Mouse (Mus musculus) heart, postnatal 14 days (tissue): Measurements from ENCODE around the gene Nt5c3. TPM values are rescaled to one million over a fixed set of nuclear protein-coding genes. Genes with fewer than 3 reads are reported as not detected.
"Not testable (repeated sequence)": the region's sequence is repeated elsewhere in the genome, so short reads cannot be mapped to it uniquely, and the experiment has no call there.

Source experiments
- DNase-seq, 2 experiments: peaks; one replicate each; pipeline ENCODE4 v3.0.0; 2021 to 2022
- intact Hi-C: fragments of 180-260 bp; cut with DNase I; formaldehyde crosslinking; loops from one replicate; pipeline ENCODE4 v1.15.1; 2025
- total RNA-seq, 2 experiments: library from RNA; stranded (reverse); gene quantifications; 2 replicates each; pipeline ENCODE4 v1.2.3; 2021

Gene Nt5c3
- total RNA-seq, 2 experiments from 2014 or later = 69.8 to 74.9 TPM

GRCm38 (mm10) chr6:56906121-56906846 lies 17.4 kb downstream of the Nt5c3 start:
- no peak for DNase-seq
- intact Hi-C loops = loop anchor here (5.0 kb wide), 2 partner anchors 34 to 54 kb away; no protein-coding TSS in a partner anchor

DNA sequence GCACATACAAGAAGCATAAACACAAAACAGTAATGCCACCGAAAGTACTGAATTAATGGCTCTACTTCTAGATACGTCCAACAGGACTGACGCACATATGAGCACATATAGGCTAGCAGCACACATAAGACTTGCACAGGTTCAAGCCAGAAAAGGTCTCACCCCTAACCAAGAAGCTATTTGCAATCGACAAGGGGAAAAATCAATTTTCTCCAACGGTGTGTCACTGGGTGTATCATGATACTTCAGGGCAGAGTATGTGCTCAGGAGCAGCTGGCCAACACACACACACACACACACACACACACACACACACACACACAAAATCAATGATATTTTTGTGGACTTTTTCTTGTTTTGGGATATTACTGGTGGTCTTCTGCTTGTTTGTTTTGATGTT lies 18.2 kb downstream of the Nt5c3 start:
- DNase-seq = no peak
- intact Hi-C loops = loop anchor here (5.0 kb wide), 2 partner anchors 33 to 53 kb away; no protein-coding TSS in a partner anchor

- DNase-seq = no peak
- intact Hi-C loops = loop anchor here (5.0 kb wide), 2 partner anchors 33 to 53 kb away; no protein-coding TSS in a partner anchor
These were observed 18.8 kb downstream of the Nt5c3 start for GRCm38 (mm10) chr6:56904982-56905381.

DNA sequence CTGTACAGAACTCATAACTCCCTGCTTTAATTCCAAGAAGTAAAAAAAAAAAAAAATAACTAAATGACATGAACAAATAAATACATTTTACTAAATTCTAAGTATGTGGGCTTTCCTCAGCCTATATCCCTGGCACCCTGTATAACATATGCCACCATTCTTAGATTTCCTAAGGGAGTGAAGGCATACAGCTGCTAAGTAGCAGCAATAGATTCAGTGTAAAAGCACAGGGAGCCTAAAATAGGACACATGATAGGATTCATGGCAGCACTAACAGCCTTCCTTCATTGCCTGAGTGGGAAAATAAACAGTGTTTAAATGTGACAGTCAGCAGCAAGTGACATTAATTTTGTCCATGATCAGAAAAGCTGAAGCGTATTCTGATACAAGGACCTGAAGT lies 19.4 kb downstream of the Nt5c3 start:
- no peak for DNase-seq

DNA sequence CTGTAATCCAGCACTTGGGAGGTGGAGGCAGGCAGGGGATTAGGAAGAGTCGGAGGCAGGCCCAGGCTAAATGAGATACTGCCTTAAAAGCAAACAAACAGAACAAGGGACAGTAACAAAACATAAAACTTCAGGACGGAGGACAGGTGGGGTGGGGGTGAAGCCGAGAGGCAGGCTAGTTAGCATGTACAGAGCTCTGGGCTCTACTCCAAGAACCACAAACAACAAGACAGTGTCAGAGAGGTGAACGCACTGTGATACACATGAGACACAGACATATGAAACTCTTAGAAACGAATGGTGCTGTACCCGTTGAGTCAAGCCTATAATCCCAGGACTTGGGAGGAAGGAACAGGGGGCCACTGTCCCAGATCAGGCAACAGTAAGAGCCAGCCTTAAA lies 19.9 kb downstream of the Nt5c3 start:
- intact Hi-C loops = no loop called here
- no peak for DNase-seq

More for the DNA sequence above, 19.4 kb downstream of the Nt5c3 start:
- intact Hi-C loops = no loop called here

DNA sequence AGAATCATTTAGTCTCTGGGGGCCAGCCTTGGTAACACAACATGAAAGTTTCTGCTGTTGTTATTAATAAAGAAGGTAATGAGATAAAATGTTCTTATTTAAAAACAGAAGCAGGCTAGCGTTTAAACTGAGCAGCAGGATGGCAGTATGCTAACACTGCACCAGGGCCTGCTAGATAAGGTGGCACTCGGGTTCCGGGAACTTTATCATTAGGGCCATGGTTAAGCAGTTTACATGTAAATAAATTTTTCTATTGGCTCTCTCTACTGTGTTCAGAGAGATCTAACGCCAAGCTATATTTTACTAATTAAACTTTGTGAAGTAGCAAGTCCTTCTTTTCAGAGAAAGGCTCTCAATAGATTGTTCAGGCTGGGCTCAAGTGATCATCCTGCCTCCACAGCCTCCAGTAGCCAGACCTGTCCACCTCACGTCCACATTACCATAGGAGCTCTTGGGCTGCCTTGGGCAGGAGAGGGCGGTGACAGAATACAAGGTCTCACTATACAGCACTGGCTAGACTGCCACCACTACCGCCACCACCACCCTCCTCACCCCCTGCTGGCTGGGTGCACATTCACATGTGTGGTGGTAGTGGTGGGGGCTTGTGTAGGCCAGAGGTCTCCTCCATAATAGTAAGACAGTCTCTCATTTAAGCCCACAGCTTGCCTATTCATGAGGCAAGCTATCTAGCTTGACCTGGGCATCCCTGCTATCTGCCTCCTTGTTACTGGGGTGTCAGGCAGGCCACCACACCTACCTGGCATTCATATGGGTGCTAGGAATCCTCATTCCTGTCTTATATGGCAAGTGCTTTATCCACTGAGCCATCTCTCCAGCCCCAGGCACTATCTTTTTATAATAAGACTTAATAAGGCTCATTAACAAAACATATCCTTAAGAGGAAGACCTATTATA lies 20.9 kb downstream of the Nt5c3 start:
- DNase-seq = no peak
- intact Hi-C loops = no loop called here

GRCm38 (mm10) chr6:56901824-56902386 lies 21.8 kb downstream of the Nt5c3 start:
- intact Hi-C loops = no loop called here

DNA sequence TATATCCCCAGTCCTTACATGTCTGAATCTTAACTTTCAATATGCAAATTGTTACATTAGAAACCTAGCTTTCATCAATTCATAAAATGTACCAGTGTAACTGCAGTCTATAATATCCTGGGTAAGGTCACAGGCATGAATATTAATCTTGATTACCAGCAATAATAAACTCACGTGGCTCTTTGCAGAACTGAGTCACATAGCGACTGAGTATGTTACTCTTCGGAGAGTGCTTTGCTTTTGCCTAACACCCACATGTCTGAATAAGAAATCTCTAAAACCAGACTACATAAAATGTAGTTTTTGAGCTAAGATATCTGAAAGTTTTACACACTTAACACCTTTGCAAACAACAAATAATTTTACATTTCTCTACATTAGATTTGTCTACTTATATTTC lies 22.4 kb downstream of the Nt5c3 start:
- intact Hi-C loops = no loop called here
- no peak for DNase-seq

More at GRCm38 (mm10) chr6:56901824-56902386, 21.8 kb downstream of the Nt5c3 start:
- peak; percentile 54 to 55 for DNase-seq

- DNase-seq = no peak
These were observed 24.1 kb downstream of the Nt5c3 start for GRCm38 (mm10) chr6:56899601-56900000.

DNA sequence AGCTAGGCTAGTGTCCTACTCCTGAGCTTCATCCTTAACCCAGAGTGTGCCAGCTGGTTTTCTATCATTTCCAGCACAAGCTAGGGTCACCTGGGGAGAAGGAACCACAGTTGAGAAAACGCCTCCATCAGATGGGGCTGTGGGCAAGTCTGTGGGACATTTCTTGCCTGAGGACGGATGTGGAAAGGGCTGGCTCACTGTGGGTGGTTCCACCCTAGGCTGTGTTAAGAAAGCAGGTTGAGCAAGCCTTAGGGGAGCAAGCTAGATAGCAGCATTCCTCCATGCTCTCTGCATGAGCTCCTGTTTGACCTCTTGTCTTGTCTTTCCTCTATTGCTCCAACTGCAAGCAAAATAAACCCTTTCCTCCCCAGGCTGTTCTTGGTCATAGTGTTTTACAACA lies 33.0 kb downstream of the Nt5c3 start:
- no peak for DNase-seq

More at GRCm38 (mm10) chr6:56899601-56900000, 24.1 kb downstream of the Nt5c3 start:
- intact Hi-C loops = no loop called here

GRCm38 (mm10) chr6:56888561-56888960 lies 35.2 kb downstream of the Nt5c3 start:
- peak in 1 of 2 experiments; percentile 40 for DNase-seq
- intact Hi-C loops = no loop called here

More for the DNA sequence above, 33.0 kb downstream of the Nt5c3 start:
- intact Hi-C loops = no loop called here

- intact Hi-C loops = no loop called here
- no peak for DNase-seq
These were observed 44.3 kb downstream of the Nt5c3 start for GRCm38 (mm10) chr6:56879352-56879955.

DNA sequence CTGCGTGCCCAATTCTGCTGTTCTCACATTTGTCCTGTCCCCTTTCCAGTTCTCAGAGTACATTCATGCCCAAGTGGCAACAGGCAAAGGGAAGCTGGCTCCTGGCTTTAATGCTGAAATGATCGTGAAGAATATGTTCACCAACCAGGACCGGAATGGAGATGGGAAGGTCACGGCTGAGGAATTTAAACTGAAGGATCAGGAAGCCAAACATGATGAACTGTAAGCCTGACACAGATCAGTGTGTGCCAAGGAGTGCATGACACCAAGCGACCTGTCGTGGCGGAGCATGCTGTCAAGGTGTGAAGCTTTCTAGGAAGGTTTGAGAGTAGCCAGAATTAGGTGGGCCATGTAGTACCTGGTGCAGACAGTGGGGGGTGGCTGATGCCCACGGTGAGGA lies 45.7 kb downstream of the Nt5c3 start:
- no peak for DNase-seq
- intact Hi-C loops = no loop called here

DNA sequence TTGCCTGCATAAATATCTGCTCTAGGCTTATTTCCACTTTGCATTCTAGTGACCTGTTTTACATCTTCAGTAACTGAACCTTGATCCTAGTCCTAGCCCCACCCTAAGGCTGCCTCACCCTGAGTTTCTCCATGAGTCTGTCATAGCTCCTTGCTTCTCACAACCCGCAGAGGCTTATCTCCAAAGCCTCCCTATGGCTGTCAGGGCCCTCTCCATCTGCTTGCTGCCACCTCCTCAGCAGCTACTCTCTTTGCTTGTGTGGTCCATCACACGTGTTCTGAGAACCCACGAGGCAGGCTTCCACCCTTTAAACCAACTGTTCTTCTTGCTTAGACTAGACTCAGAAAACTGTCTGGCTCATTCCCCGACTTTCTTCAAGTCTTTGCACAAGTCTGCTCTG lies 46.9 kb downstream of the Nt5c3 start:
- intact Hi-C loops = no loop called here
- DNase-seq = no peak

DNA sequence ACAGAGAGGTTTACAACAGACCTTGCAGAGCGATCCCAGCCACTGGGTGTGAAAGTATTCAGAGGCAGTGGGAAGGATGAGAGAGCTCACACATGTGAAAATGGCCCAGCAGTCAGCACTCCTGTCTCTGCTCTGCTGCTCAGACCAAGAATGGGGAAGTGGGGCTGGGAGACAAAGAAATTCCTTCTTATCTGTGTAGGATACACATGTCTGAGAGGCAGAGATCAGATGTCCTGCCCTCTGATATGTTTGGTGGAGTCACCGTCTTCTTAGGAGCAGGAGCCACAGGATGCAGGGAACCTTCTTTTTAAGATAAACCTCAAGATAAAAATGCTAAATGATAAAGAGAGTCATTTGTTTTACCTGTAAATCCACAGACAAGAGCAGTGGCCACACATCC lies 53.7 kb downstream of the Nt5c3 start:
- intact Hi-C loops = loop anchor here (5.0 kb wide), 1 partner anchor 37 kb away; no protein-coding TSS in a partner anchor
- DNase-seq = no peak

DNA sequence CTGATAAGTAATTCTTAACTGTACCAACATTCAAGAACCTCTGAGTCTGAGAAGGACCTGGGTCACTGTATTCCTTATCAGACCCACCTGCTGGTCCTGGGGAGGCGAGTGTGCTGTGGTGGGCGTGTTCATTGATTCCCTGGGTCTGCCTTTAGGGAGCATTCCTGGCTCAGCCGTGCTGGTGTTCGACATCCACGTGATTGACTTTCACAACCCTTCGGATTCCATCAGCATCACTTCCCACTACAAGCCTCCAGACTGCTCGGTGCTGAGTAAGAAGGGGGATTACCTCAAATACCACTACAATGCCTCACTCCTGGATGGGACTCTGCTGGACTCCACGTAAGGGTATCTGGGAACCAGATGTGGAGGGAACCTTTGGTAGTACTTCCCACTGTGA lies 55.2 kb downstream of the Nt5c3 start:
- intact Hi-C loops = no loop called here
- no peak for DNase-seq

DNA sequence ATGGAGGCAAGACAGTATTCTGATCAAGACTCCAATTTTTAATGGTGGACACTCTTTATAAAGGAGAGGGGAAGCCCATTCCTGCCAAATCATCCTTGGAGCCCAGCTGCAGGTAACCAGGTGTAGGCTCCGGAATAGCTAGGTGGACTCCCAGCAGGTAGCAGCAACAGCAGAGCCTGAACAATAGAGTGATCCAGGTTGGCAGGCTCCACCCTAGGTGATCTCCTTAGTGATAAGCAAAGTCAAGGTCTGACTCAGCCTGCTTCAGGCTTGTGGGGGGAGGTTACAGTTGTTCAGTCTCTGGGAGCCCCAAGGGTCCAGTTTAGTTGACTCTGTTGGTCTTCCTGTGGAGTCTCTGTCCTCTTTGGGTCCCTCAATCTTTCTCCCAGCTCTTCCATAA lies 56.8 kb downstream of the Nt5c3 start:
- intact Hi-C loops = not testable (repeated sequence)

GRCm38 (mm10) chr6:56860205-56860848 lies 63.4 kb downstream of the Nt5c3 start:
- no peak for DNase-seq

More for the DNA sequence above, 56.8 kb downstream of the Nt5c3 start:
- not testable (repeated sequence) for DNase-seq

DNA sequence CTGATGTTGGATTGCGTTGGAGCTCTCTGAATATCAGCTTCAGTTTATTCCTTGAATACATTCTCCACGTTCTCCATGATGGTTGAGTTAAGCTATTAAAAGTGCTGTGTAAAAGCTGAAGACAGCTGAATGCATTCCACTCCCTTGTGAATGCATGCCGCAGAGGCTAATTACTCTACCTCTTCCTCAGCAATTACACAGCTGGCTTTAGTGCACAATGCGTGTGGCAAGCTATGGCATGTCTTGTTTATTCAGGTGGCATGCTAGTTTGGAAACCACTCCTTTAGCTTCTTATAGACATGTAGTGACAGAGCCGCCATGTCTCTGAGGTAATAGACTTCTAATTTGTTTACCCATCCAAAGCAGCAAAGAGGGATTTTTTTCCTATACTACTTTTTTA lies 67.0 kb downstream of the Nt5c3 start:
- intact Hi-C loops = no loop called here
- DNase-seq = no peak

More at GRCm38 (mm10) chr6:56860205-56860848, 63.4 kb downstream of the Nt5c3 start:
- intact Hi-C loops = no loop called here

DNA sequence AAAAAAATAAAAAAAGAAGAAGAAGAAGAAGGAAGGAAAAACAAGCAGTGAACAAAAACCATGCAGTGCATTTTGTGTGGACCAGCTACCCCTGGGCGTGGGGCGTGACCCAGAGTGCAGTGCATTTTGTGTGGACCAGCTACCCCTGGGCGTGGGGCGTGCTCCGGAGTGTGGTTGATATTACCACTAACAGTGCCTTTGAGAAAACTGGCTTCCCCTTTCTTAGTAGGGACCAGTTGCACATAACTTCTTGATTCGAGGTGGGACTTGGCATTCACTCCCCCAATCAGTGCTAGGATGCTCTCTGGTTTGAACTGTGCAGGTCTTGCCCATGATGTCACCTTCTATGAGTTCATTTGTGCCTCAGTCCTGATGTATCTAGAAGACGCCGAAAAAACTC lies 68.9 kb downstream of the Nt5c3 start:
- intact Hi-C loops = loop anchor here (5.0 kb wide), 1 partner anchor 52 kb away; no protein-coding TSS in a partner anchor
- no peak for DNase-seq
